Mouse (Mus musculus) forebrain, embryonic 16.5 days (tissue): ENCODE results near the gene Gm6685. TPM values are rescaled to one million over a fixed set of nuclear protein-coding genes. Genes with fewer than 3 reads are reported as not detected.

Experiments used
- ATAC-seq: fragments of 200-750 bp; cut with Nextera tagmentation; 2 replicates; pipeline ENCODE4 v1.8.0; 2017; ENCODE audit warnings: mild to moderate bottlenecking, moderate library complexity
- H3K27ac ChIP-seq: fragments of 300-500 bp; sonication (generic); 2 replicates; pipeline ENCODE4 v1.5.1; 2014; ENCODE audit warnings: low read length, control low read depth
- H3K27me3 ChIP-seq: fragments of 300-500 bp; sonication (generic); replicated peaks from 2 replicates; pipeline ENCODE4 v1.6.1; 2014; ENCODE audit warnings: low read length; ENCODE audit not compliant: control insufficient read depth, insufficient read depth
- H3K36me3 ChIP-seq: fragments of 300-500 bp; sonication (generic); 2 replicates; pipeline ENCODE4 v1.6.1; 2014; ENCODE audit not compliant: control insufficient read depth, insufficient read depth
- H3K4me1 ChIP-seq: fragments of 300-500 bp; sonication (generic); replicated peaks from 2 replicates; pipeline ENCODE4 v1.6.1; 2014; ENCODE audit warnings: low read length; ENCODE audit not compliant: control insufficient read depth, insufficient read depth
- H3K4me2 ChIP-seq: fragments of 300-500 bp; sonication (generic); 2 replicates; pipeline ENCODE4 v1.6.1; 2014; ENCODE audit warnings: mild to moderate bottlenecking, low read length, control low read depth
- H3K4me3 ChIP-seq: fragments of 300-500 bp; sonication (generic); replicated peaks from 2 replicates; pipeline ENCODE4 v1.5.1; 2014; ENCODE audit warnings: mild to moderate bottlenecking, low read length, control low read depth
- H3K9ac ChIP-seq: fragments of 300-500 bp; sonication (generic); replicated peaks from 2 replicates; pipeline ENCODE4 v1.6.1; 2014; ENCODE audit warnings: low read depth, low read length, control low read depth
- H3K9me3 ChIP-seq: fragments of 300-500 bp; sonication (generic); 2 replicates; pipeline ENCODE4 v1.6.1; 2016; ENCODE audit warnings: low read length; ENCODE audit not compliant: control insufficient read depth
- WGBS: fragments of 180-500 bp; shearing (Covaris S2); extraction: QIAGEN DNeasy Blood & Tissue Kit; methylation state at CpG from one replicate; pipeline ENCODE4 v1.1.7; 2014; 5-methylcytosine and 5-hydroxymethylcytosine counted together
- polyA plus RNA-seq: library from polyadenylated mRNA; unstranded; fragments of >200 nt; fragmentation: Nextera tagmentation; extraction: Ambion mirVana; gene quantifications from 2 replicates; pipeline ENCODE4 v1.2.1, GENCODE M21; 2015

The Gm6685 gene
- polyA plus RNA-seq, 1 experiment from 2014 or later, result not detected

DNA sequence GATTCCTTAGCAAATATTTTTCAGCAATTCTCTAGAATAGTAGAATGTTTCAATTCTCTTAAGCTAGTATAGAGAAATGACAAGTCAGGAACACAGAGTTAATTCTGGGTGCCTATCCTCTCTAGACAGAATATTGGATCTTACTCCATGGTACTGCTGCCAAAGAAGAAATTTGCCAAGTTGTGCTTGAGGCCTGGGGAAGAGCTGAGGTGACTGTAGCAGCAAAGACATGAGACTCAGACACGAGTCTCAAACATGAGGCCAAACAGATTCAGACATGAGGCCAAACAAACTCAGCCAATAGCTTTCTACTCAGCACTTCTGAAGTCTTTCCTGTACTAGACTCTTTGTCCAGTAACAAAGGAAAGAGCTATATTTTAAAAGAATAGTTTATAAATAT lies 26.3 kb downstream of the Gm6685 start:
- Histone ChIP-seq H3K9me3 (no peaks in the 10 kb centered on the region), H3K27me3 (no peaks in the 10 kb centered on the region), H3K4me3 (no peak overlapping the region), H3K9ac (no peak overlapping the region), H3K4me1 (no peaks in the 10 kb centered on the region), H3K4me2 (no peak overlapping the region), H3K27ac (no peak overlapping the region), H3K36me3 (no peaks in the 10 kb centered on the region)
- ATAC-seq, result no peak
- 56% methylated on average over 1 of the region's 1 CpGs for WGBS

DNA sequence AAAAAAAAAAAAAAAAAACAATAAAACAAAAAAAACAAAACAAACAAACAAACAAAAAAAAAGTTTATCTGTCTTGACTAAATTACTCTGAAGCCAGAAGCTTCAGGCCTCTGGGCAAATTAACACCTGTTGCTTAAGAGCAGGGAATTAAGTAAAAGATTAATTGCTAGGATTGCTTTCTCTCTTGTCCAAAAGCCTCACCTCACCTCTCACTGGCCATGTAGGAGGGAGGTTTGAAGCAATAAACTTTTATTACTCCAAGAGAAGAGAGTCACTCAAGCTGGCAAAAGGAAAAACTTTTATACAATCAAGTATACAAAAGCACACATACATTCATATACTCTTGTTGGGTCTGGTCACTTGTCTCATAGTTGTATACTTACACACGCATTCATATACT lies 31.9 kb downstream of the Gm6685 start:
- ATAC-seq, result no peak
- 93% methylated on average over 1 of the region's 1 CpGs for WGBS
- no peaks in the 10 kb centered on the region for H3K9me3 ChIP-seq
- H3K27me3 ChIP-seq, result no peaks in the 10 kb centered on the region
- H3K36me3 ChIP-seq, result no peaks in the 10 kb centered on the region
- no peak overlapping the region for H3K4me2 ChIP-seq
- no peak overlapping the region for H3K27ac ChIP-seq
- H3K4me3 ChIP-seq, result no peak overlapping the region
- no peaks in the 10 kb centered on the region for H3K4me1 ChIP-seq
- H3K9ac ChIP-seq, result no peak overlapping the region

DNA sequence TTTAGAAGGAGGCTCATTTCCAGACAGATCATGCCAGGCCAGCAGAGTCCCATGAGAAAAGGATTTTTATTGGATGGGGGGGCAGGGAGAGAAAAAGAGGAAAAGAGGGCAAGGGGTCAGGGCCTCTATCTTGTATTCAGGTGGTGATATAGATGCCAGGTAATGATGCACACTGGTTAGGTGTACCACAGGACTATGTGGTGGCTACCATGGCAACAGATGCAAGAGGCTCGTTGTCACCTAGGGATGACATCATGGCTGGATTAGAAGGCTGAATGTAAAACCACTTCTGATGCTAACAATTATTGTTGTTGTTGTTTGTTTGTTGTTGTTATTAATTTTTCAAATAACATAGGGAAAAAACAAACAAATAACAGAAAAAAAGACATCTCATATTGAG lies 49.2 kb downstream of the Gm6685 start:
- no peaks in the 10 kb centered on the region for H3K4me1 ChIP-seq
- no peak overlapping the region for H3K4me2 ChIP-seq
- WGBS, result 83% methylated on average over 1 of the region's 1 CpGs
- no peak for ATAC-seq
- H3K27ac ChIP-seq, result no peak overlapping the region
- no peak overlapping the region for H3K9ac ChIP-seq
- no peaks in the 10 kb centered on the region for H3K36me3 ChIP-seq
- no peak overlapping the region for H3K4me3 ChIP-seq
- H3K9me3 ChIP-seq, result no peaks in the 10 kb centered on the region
- H3K27me3 ChIP-seq, result no peaks in the 10 kb centered on the region

Other genes with a start within 250 kb of the Gm6685 start
- gene Ccdc85a, start 244.5 kb upstream of the Gm6685 start, polyA plus RNA-seq, result 18.0 and 28.7 TPM in 2 replicates